18 mouse cellular contexts compared by ENCODE assay signal in the genomic region with DNA sequence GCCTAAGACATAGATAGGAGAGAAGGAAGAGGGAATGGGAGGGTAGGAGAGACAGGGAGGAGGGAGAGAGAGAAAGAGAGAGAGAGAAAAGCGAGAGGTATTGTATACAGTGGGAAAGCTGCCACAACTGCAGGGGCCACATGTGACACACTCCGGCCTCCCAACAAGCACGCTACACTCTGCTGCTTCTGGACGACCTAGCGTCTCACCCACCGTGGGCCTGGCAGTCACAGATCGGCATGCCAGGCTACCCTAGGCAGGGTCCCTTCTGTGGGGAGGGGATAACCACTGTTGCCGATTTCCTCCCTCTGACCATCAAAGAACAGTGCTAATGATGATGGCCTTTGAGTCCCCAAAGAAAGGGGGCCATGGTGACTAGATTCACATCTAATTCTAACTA. TPM values are rescaled to one million over a fixed set of nuclear protein-coding genes. Genes with fewer than 3 reads are reported as not detected.
"Had no signal": no experiment of that assay in that cellular context is flagged by ENCODE, and none has a peak within 500 bp of the region (broad histone marks: within the 10 kb centered on the region; RNA-seq: fewer than 3 reads in every experiment).

No protein-coding gene starts in this region.

- ATAC-seq: liver, embryonic 12.5 days; lung, postnatal 0 days had no signal

- DNase-seq: lung, adult 18-20 months; right cerebral cortex, adult 18-20 months; right cerebral cortex, postnatal 25 days; spleen, adult 18-20 months; thymus, adult 18-20 months; thymus, postnatal 36 days had no signal

- H3K27ac ChIP-seq: liver, embryonic 12.5 days; liver, embryonic 14.5 days; midbrain, embryonic 12.5 days; neural tube, embryonic 13.5 days; neural tube, embryonic 15.5 days had no signal

- H3K9ac ChIP-seq: liver, embryonic 12.5 days; liver, embryonic 14.5 days; lung, embryonic 14.5 days; midbrain, embryonic 12.5 days; neural tube, embryonic 13.5 days; neural tube, embryonic 15.5 days had no signal

- H3K27me3 ChIP-seq: liver, embryonic 12.5 days; midbrain, embryonic 12.5 days; neural tube, embryonic 13.5 days; neural tube, embryonic 15.5 days had no signal

- H3K4me2 ChIP-seq: liver, embryonic 12.5 days; lung, embryonic 14.5 days; midbrain, embryonic 12.5 days; neural tube, embryonic 13.5 days; neural tube, embryonic 15.5 days had no signal

- H3K4me1 ChIP-seq: liver, embryonic 12.5 days; midbrain, embryonic 12.5 days; neural tube, embryonic 13.5 days; neural tube, embryonic 15.5 days had no signal

- H3K4me3 ChIP-seq: liver, embryonic 12.5 days; midbrain, embryonic 12.5 days; myocyte; neural tube, embryonic 13.5 days; neural tube, embryonic 15.5 days had no signal

- H3K9me3 ChIP-seq: liver, embryonic 12.5 days; neural tube, embryonic 13.5 days; neural tube, embryonic 15.5 days had no signal

RNA-seq across cellular contexts. Expression of gene Fndc9, which starts 23.4 kb away (rescaled TPM):
- total RNA-seq: megakaryocyte, adult 5-6 weeks; megakaryocyte-erythroid progenitor cell, adult 5-6 weeks had no signal
- polyA plus RNA-seq: liver, embryonic 12.5 days; liver, embryonic 14.5 days; liver, embryonic 16.5 days; lung, embryonic 14.5 days; lung, postnatal 0 days; small intestine, adult 2 months had no signal
